In the genomic region with DNA sequence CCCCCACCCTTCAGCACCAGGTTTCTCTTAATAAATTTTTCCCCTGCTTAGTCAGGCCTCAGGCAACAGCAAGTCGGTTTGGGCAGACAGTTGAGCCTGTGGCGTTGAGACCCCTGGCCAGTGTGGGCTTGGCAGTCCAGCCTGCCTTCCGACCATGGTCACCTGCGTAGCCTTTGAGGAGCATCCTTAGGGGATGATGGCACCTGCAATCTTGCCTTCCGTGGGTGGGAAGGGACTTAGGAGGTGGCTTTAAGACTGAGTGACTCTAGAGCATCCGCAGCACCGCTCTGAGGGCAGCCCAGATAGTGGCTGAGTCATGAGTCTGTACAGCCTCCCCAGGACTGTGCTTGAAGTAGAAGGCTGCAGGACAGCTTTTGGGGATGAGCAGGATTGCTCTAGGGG, we compare ENCODE assay signal across 8 mouse cellular contexts. TPM values are rescaled to one million over a fixed set of nuclear protein-coding genes. Genes with fewer than 3 reads are reported as not detected.
DNase-seq lines count a peak whose midpoint lies in the region; ATAC-seq and TF ChIP-seq lines count a peak whose summit lies in the region.

No protein-coding gene starts in this region.

- H3K4me1 ChIP-seq in bone marrow macrophage, adult 2 months (ENCODE audit: control insufficient read depth, insufficient read depth, low read length): peaks cover 12% of the 10 kb centered on the region
- H3K4me1 ChIP-seq in hindbrain, embryonic 12.5 days: peaks cover 23% of the 10 kb centered on the region

- WGBS in hindbrain, embryonic 12.5 days: 15% methylated on average over 7 of the region's 7 CpGs

- TF ChIP-seq CTCF in bone marrow macrophage, adult 2 months (IDR thresholded peaks at IDR 0.05; ENCODE audit: low read depth, low read length): no peak

- peak; percentile 42 for ATAC-seq in frontal cortex, adult (ENCODE audit: low TSS enrichment)
- ATAC-seq in hindbrain, embryonic 12.5 days (ENCODE audit: low FRiP score): peak; percentile 27
- ATAC-seq in megakaryocyte, adult 5-6 weeks (ENCODE audit: poor library complexity, severe bottlenecking): peak; percentile 6; the same call in 1 of the 2 replicates

- H3K9me3 ChIP-seq in hindbrain, embryonic 12.5 days (replicated peaks): no peaks in the 10 kb centered on the region

- H3K9ac ChIP-seq in hindbrain, embryonic 12.5 days: peak overlapping the region; percentile 90

- TF ChIP-seq POLR2A in bone marrow macrophage, adult 2 months (IDR thresholded peaks at IDR 0.05; ENCODE audit: borderline replicate concordance, low read depth, low read length): 0 out of 2 replicates have a peak, but pooled peaks have one; percentile 19

- H3K27ac ChIP-seq in bone marrow macrophage, adult 2 months (ENCODE audit: insufficient read depth, low read depth, low read length): no peak overlapping the region
- 0 out of 2 replicates have a peak overlapping the region, but pooled peaks have one; percentile 40 for H3K27ac ChIP-seq in hindbrain, embryonic 12.5 days

- H3K27me3 ChIP-seq in hindbrain, embryonic 12.5 days: no peaks in the 10 kb centered on the region

- peak overlapping the region; percentile 89 for H3K4me2 ChIP-seq in hindbrain, embryonic 12.5 days (replicated peaks)

- peak overlapping the region; percentile 68 for H3K4me3 ChIP-seq in bone marrow macrophage, adult 2 months (ENCODE audit: insufficient read depth, low read length)
- peak overlapping the region; percentile 63 for H3K4me3 ChIP-seq in hindbrain, embryonic 12.5 days

- DNase-seq in frontal cortex, postnatal 10 days (ENCODE audit: low spot score in 2 of 2): no peak
- peak; percentile 61 for DNase-seq in 3134 (ENCODE audit: extremely low read depth, insufficient read length, low spot score)
- DNase-seq in layer of hippocampus, postnatal 14 days (ENCODE audit: low spot score in 2 of 2): no peak
- DNase-seq in urinary bladder, postnatal 10 days (ENCODE audit: low spot score): no peak

- no peaks in the 10 kb centered on the region for H3K36me3 ChIP-seq in hindbrain, embryonic 12.5 days

RNA-seq across cellular contexts. Expression of gene Tcea2, which starts 0.6 kb away (rescaled TPM):
- polyA plus RNA-seq in bone marrow macrophage, adult 2 months (2012; ENCODE audit: insufficient read depth, insufficient read length, missing spikeins): 4.4 and 7.0 TPM in 2 replicates
- 27.7 and 29.9 TPM in 2 replicates for polyA plus RNA-seq in hindbrain, embryonic 12.5 days (2016; fragmentation: Nextera tagmentation; extraction: Ambion mirVana)
- total RNA-seq in megakaryocyte, adult 5-6 weeks (2015): 9.4 and 9.6 TPM in 2 replicates
- total RNA-seq in megakaryocyte, adult 5-6 weeks (2017): 6.3 and 8.2 TPM in 2 replicates
- total RNA-seq in layer of hippocampus, postnatal 14 days (2021): 10 to 100 TPM; 51.2 to 59.4 TPM

RNA-seq across cellular contexts. Expression of gene Sox18, which starts 9.3 kb away (rescaled TPM):
- not detected in 2 replicates for polyA plus RNA-seq in bone marrow macrophage, adult 2 months (2012; ENCODE audit: insufficient read depth, insufficient read length, missing spikeins)
- polyA plus RNA-seq in hindbrain, embryonic 12.5 days (2016; fragmentation: Nextera tagmentation; extraction: Ambion mirVana): 21.4 and 22.0 TPM in 2 replicates
- total RNA-seq in megakaryocyte, adult 5-6 weeks (2015): 0.14 and 0.20 TPM in 2 replicates
- total RNA-seq in megakaryocyte, adult 5-6 weeks (2017): not detected in 2 replicates
- total RNA-seq in layer of hippocampus, postnatal 14 days (2021): 10 to 100 TPM; 14.4 to 15.6 TPM

RNA-seq across cellular contexts. Expression of gene Rgs19, which starts 13.1 kb away (rescaled TPM):
- polyA plus RNA-seq in bone marrow macrophage, adult 2 months (2012; ENCODE audit: insufficient read depth, insufficient read length, missing spikeins): 155 and 173 TPM in 2 replicates
- 49.4 and 54.4 TPM in 2 replicates for polyA plus RNA-seq in hindbrain, embryonic 12.5 days (2016; fragmentation: Nextera tagmentation; extraction: Ambion mirVana)
- total RNA-seq in megakaryocyte, adult 5-6 weeks (2015): 502 and 576 TPM in 2 replicates
- 162 and 178 TPM in 2 replicates for total RNA-seq in megakaryocyte, adult 5-6 weeks (2017)
- total RNA-seq in layer of hippocampus, postnatal 14 days (2021): 10 to 100 TPM; 41.5 to 44.4 TPM

RNA-seq across cellular contexts. Expression of gene Lkaaear1, which starts 17.5 kb away (rescaled TPM):
- polyA plus RNA-seq in bone marrow macrophage, adult 2 months (2012; ENCODE audit: insufficient read depth, insufficient read length, missing spikeins): not detected in 2 replicates
- polyA plus RNA-seq in hindbrain, embryonic 12.5 days (2016; fragmentation: Nextera tagmentation; extraction: Ambion mirVana): not detected in 2 replicates
- total RNA-seq in megakaryocyte, adult 5-6 weeks (2015): not detected in 2 replicates
- not detected in 2 replicates for total RNA-seq in megakaryocyte, adult 5-6 weeks (2017)
- not detected for total RNA-seq in layer of hippocampus, postnatal 14 days (2021)

RNA-seq across cellular contexts. Expression of gene Gm29797, which starts 23.9 kb away (rescaled TPM):
- polyA plus RNA-seq in bone marrow macrophage, adult 2 months (2012; ENCODE audit: insufficient read depth, insufficient read length, missing spikeins): not detected in 2 replicates
- 0.30 and 0.43 TPM in 2 replicates for polyA plus RNA-seq in hindbrain, embryonic 12.5 days (2016; fragmentation: Nextera tagmentation; extraction: Ambion mirVana)
- total RNA-seq in megakaryocyte, adult 5-6 weeks (2015): not detected in 2 replicates
- total RNA-seq in megakaryocyte, adult 5-6 weeks (2017): not detected in 2 replicates
- total RNA-seq in layer of hippocampus, postnatal 14 days (2021): not detected

Comparison
In these comparisons a context has a peak if more than half of its experiments do, and no peak if none do; other contexts are left out.
1. RNA of gene Tcea2, which starts 0.6 kb away (total RNA-seq): 51.2 to 59.4 TPM in layer of hippocampus, postnatal 14 days; 6.3 to 9.6 TPM in megakaryocyte, adult 5-6 weeks; every median in the first group is over 4 times any median in the second.
2. RNA of gene Sox18, which starts 9.3 kb away (total RNA-seq): 14.4 to 15.6 TPM in layer of hippocampus, postnatal 14 days; 0.14 to 0.20 TPM in megakaryocyte, adult 5-6 weeks; every median in the first group is over 10 times any median in the second.
3. Peak in every context shown above with its lines, with median percentiles within 50 percentile points of each other: ATAC-seq.